Mouse (Mus musculus) testis, adult 2 months (tissue): ENCODE measurements at regions not wholly inside any gene's neighbourhood (a gene's known extent, or its start where the extent isn't known, plus 50 kb on each side); places are given as distances from the start of the nearest gene placed in this dataset.

ENCODE experiments used
- CTCF ChIP-seq: fragments of 200-500 bp; IDR thresholded peaks from 2 replicates; pipeline ENCODE4 v1.5.1; 2012; ENCODE audit warnings: low read depth, mild to moderate bottlenecking, inconsistent platforms, low read length, moderate library complexity; ENCODE audit not compliant: control insufficient read depth, insufficient read depth, insufficient replicate concordance
- POLR2A ChIP-seq: fragments of 200-500 bp; IDR thresholded peaks from 2 replicates; pipeline ENCODE4 v1.6.1; 2012; ENCODE audit warnings: low read depth, mild to moderate bottlenecking, inconsistent platforms, low read length, moderate library complexity; ENCODE audit not compliant: control insufficient read depth

GRCm38 (mm10) chr3:129131140-129131539 is 68.5 kb upstream of the Pitx2 start:
- TF ChIP-seq CTCF: no peak
- TF ChIP-seq POLR2A: no peak
